Mouse (Mus musculus): ENCODE measurements at regions not wholly inside any gene's neighbourhood (a gene's known extent, or its start where the extent isn't known, plus 50 kb on each side); places are given as distances from the start of the nearest gene placed in this dataset.

DNA sequence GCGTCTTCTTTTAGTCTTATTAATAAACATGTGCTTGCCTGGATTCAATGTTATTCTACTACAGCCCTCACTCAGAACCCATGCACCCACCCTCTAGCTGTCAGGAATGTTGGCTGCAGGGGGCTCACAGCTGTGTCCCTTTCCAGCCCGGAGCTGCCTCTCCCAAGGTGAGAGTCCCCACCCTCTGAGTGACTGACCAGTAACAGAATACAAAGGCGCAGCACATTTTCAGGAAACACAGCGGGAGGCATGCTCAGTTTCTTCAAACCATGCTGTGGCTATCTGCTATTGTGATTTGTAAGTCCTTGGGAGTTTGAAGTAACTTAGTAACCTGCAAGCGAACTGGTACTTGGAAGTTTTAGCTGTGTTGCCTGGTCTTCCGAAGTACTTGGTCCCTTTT, 93.1 kb upstream of the Gm765 start:
- Histone ChIP-seq H3K27ac (ENCODE audit: low read depth, low read length) (no peak overlapping the region), H3K4me2 (ENCODE audit: low read depth) (0 out of 2 replicates have a peak overlapping the region, but pooled peaks have one; percentile 8), H3K27me3 (ENCODE audit: insufficient read depth, low read length) (no peaks in the 10 kb centered on the region), H3K36me3 (ENCODE audit: insufficient read depth) (no peaks in the 10 kb centered on the region), H3K4me3 (ENCODE audit: low read depth, low read length) (no peak overlapping the region), H3K9ac (no peak overlapping the region), H3K9me3 (ENCODE audit: low read length) (no peaks in the 10 kb centered on the region), H3K4me1 (ENCODE audit: insufficient read depth) (no peaks in the 10 kb centered on the region)
- DNase-seq (no peak), ATAC-seq (no peak)
- WGBS = 26% methylated on average over 6 of the region's 6 CpGs
- TF ChIP-seq CTCF (IDR thresholded peaks at IDR 0.05; ENCODE audit: low read depth) = no peak

DNA sequence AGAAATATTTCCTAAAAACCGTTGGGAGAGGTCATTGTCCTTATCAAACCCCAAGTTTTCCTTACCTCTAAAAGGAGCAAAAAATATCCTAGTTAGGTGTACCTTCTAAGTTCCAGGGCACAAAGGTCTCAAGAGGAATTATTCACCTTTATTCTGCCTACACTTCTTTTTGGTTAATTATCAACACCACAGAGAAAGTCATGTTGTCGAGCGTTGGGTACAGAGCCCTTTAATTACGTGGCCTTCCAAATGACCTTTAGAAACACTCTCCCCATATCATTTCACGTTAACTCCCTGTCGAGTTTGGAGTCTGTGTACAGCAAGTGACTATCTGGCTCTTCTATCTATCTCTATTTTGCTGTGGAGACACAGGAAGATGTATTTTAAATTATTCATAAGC, 90.7 kb upstream of the Gm765 start:
- WGBS = 75% methylated on average over 6 of the region's 6 CpGs
- Histone ChIP-seq H3K9me3 (ENCODE audit: low read length) (no peaks in the 10 kb centered on the region), H3K36me3 (ENCODE audit: insufficient read depth) (no peaks in the 10 kb centered on the region), H3K4me1 (ENCODE audit: insufficient read depth) (no peaks in the 10 kb centered on the region), H3K27me3 (ENCODE audit: insufficient read depth, low read length) (no peaks in the 10 kb centered on the region), H3K27ac (ENCODE audit: low read depth, low read length) (no peak overlapping the region), H3K4me3 (ENCODE audit: low read depth, low read length) (no peak overlapping the region), H3K4me2 (ENCODE audit: low read depth) (no peak overlapping the region), H3K9ac (no peak overlapping the region)
- DNase-seq (no peak), ATAC-seq (no peak)
- no peak for TF ChIP-seq CTCF (IDR thresholded peaks at IDR 0.05; ENCODE audit: low read depth)

DNA sequence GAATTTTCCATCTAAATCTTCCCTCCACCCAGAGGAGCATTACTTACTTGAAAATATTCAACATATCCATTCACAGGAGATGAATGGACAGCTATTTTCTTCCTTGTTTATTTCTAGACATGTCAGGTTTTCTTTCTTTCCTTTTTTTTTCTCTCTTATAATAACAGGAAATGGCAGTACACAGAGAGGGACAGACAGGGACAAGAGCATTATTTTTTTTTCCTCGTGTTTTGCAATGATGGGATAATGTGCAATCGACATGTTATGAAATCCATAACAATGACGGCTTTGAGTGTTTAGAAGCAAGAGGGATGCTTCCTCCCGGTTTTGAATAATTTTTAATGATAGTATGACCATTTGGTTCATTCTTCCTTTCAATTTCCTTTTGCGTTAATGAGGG, 86.6 kb upstream of the Gm765 start:
- Histone ChIP-seq H3K27me3 (ENCODE audit: insufficient read depth, low read length) (no peaks in the 10 kb centered on the region), H3K4me3 (ENCODE audit: low read depth, low read length) (no peak overlapping the region), H3K9ac (no peak overlapping the region), H3K4me2 (ENCODE audit: low read depth) (no peak overlapping the region), H3K36me3 (ENCODE audit: insufficient read depth) (no peaks in the 10 kb centered on the region), H3K27ac (ENCODE audit: low read depth, low read length) (no peak overlapping the region), H3K9me3 (ENCODE audit: low read length) (no peaks in the 10 kb centered on the region), H3K4me1 (ENCODE audit: insufficient read depth) (no peaks in the 10 kb centered on the region)
- WGBS = 65% methylated on average over 5 of the region's 5 CpGs
- no peak for TF ChIP-seq CTCF (IDR thresholded peaks at IDR 0.05; ENCODE audit: low read depth)
- no peak for ATAC-seq
- DNase-seq = no peak

DNA sequence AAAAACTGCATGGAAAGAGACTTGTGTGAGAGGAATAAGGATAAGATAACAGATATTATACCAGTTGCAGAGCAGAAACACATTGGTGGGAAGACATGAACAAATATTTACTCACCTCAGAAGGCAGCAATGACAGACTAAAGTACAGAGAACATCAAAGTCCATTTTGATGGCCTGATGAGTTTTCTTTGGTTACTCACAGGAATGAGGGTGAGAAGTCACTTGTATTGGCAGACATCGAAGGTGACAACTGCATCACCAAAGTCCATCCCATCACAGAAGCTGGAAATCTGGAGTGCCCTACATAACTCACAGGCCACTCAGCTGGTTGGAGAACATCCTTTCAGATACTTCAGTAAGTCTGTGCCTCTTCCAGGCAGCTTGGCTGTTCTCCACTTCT, 60.1 kb upstream of the Gm765 start:
- Histone ChIP-seq H3K36me3 (ENCODE audit: insufficient read depth) (no peaks in the 10 kb centered on the region), H3K27ac (ENCODE audit: low read depth, low read length) (no peak overlapping the region), H3K4me1 (ENCODE audit: insufficient read depth) (no peaks in the 10 kb centered on the region), H3K9ac (no peak overlapping the region), H3K4me3 (ENCODE audit: low read depth, low read length) (no peak overlapping the region), H3K27me3 (ENCODE audit: insufficient read depth, low read length) (no peaks in the 10 kb centered on the region), H3K9me3 (ENCODE audit: low read length) (no peaks in the 10 kb centered on the region), H3K4me2 (ENCODE audit: low read depth) (no peak overlapping the region)
- DNase-seq = no peak
- ATAC-seq = no peak
- WGBS = 96% methylated on average over 1 of the region's 1 CpGs
- TF ChIP-seq CTCF (IDR thresholded peaks at IDR 0.05; ENCODE audit: low read depth) = no peak

DNA sequence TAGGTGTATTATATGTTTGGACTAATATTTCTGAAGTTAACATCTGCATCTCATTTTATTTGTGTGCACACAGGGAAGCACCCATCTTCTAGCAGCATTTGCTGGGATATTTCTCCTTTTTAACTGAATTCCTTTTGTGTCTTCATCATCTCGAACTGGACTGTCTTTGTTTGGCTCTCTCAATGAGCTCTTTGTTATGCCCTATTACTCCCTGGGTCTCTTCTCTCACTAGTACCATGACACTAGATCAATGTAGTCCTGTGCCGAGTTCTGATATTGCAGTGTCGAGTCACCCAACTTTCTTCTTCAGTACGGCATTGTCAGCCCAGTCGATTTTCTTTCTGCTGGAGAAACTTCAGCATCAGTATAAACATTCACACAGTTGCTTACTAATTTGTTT, 52.0 kb upstream of the Gm765 start:
- H3K9ac ChIP-seq = no peak overlapping the region
- H3K4me2 ChIP-seq (ENCODE audit: low read depth) = no peak overlapping the region
- no peaks in the 10 kb centered on the region for H3K27me3 ChIP-seq (ENCODE audit: insufficient read depth, low read length)
- no peaks in the 10 kb centered on the region for H3K9me3 ChIP-seq (ENCODE audit: low read length)
- H3K4me1 ChIP-seq (ENCODE audit: insufficient read depth) = no peaks in the 10 kb centered on the region
- no peak for ATAC-seq
- 66% methylated on average over 5 of the region's 5 CpGs for WGBS
- H3K4me3 ChIP-seq (ENCODE audit: low read depth, low read length) = no peak overlapping the region
- no peaks in the 10 kb centered on the region for H3K36me3 ChIP-seq (ENCODE audit: insufficient read depth)
- no peak for DNase-seq
- TF ChIP-seq CTCF (IDR thresholded peaks at IDR 0.05; ENCODE audit: low read depth) = no peak
- no peak overlapping the region for H3K27ac ChIP-seq (ENCODE audit: low read depth, low read length)

Data from forebrain, postnatal 0 days (tissue).